Mouse (Mus musculus) mesoderm, embryonic 11.5 days (tissue): ENCODE data around the gene Clint1.
A peak's percentile ranks its signal among the peaks of the same experiment; 100 is the strongest.
"Not testable (repeated sequence)": the region's sequence is repeated elsewhere in the genome, so short reads cannot be mapped to it uniquely, and the experiment has no call there.

ENCODE experiments used
- DNase-seq: peaks from one replicate; pipeline ENCODE4 v3.0.0-alpha.2; 2012; ENCODE audit warnings: low read depth, low spot score

The Clint1 gene

GRCm38 (mm10) chr11:45848253-45848652 lies 3.6 kb upstream of the Clint1 start:
- DNase-seq, result no peak

GRCm38 (mm10) chr11:45849203-45849602 lies 2.6 kb upstream of the Clint1 start:
- DNase-seq, result no peak

- no peak for DNase-seq
Observed at GRCm38 (mm10) chr11:45849859-45850258, 2.0 kb upstream of the Clint1 start.

GRCm38 (mm10) chr11:45850317-45850716 lies 1.5 kb upstream of the Clint1 start:
- DNase-seq, result no peak

DNA sequence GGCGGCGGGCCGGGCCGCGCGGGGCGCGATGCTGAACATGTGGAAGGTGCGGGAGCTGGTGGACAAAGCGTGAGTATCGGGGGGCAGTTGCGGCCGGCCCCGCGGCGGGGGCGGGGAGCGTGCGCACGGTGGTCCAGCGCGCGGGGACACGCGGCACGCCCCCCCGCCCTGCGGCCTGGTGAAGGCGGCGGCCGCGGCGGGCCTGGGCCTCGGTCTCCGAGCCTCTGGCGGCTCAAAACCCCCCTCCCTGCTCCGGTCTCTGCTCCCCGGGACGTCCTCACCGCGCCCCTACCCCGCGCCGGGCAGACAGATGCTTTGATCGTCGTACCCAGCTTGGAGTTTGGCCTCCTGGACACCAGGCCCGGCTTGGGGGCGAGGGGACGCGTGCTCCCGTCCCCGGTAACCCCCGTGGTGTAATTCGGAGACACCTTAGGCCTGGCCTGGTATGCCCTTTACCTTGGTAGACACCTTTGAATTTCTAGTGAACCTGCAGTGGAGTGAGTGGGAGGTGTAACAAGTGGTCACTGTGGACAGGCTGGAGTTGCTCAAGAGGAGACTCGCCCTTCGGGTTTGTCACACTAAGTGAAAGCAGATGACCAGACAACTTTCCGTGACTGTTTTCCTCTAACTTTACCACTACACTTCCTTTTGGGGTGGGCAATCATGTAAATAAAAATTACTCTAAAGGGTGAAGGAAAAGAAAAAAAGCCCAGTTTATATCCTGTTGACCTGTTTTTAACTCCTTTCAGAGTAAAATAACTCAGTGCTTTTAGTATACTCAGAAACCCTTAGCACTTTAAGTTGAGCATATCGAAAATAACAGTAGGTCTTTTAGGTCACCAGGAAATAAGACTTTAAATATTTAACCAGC lies 508 bp downstream of the Clint1 start:
- peak; percentile 25 for DNase-seq

GRCm38 (mm10) chr11:45852995-45853317 lies 1.1 kb downstream of the Clint1 start:
- DNase-seq, result no peak

- no peak for DNase-seq
Observed at GRCm38 (mm10) chr11:45853916-45854315, 2.1 kb downstream of the Clint1 start.

DNA sequence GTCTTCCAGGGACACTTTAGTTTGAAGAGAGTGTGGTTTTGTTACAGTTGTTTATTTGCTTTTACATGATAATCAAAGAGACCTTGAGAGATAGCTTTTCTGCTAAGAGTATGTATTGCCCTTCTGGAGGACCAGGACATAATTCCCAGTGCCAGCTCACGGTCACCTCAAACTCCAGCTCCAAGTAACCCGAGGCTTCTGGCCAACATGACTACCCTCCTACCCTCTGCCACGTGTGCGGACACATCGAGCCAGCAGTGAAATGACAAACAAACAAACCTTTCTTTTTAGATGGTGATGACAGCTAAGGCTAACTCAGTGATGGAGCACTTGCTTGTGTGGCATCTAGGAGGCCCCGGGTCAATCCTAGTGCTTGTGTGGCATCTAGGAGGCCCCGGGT lies 2.5 kb downstream of the Clint1 start:
- DNase-seq, result no peak

DNA sequence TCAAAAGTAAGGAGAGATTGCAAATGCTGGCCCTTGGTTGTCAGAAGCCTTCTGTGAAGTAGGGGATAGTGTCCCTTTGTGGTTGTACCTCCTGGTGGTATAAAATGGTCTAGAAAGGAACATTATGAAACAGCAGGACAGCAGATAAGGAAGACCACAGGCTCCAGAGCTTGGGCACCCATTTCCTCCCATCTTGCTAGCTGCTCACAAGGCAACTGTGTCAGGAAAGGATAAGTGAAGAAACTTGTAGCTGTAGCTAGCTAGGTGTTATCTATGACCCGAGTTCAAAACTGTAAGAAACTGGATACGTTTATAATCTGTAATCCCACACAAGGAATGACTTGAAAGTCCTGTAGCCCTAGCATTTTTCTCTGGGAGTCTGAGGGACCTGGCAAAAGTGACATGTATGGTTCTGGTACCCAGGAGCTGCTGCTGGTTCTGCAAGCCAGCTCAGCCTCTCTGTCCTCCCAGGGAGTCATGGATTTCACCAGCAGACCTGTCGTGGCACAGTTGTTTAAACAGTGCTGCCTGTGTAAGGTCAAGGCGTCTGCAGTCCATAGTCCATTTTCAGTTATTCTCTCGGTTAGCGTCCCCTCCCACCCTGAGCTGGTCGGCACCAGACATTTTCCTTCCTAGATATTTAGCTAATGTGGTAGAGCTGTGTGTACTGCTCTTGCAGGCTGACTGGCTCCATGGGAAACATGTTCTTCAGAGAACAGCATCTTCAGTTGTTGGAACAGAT lies 3.7 kb downstream of the Clint1 start:
- no peak for DNase-seq

DNA sequence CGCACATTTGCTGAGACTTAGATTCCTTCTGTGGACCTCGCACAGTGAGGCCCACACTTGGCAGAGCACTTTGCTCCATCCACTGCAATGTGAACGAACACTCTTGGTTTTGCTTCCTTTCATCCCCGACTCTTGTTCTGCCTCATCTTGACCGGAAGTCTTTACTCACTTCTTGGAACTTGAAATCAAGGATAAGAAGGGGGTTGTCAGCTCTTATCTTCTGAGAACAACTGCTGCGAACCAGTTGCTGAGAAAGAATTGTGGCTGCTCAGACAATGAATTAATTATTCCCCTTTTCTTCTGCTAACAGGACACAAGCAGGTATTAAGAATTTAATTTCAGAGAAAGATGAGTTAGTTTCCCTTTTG lies 4.3 kb downstream of the Clint1 start:
- DNase-seq, result no peak

DNA sequence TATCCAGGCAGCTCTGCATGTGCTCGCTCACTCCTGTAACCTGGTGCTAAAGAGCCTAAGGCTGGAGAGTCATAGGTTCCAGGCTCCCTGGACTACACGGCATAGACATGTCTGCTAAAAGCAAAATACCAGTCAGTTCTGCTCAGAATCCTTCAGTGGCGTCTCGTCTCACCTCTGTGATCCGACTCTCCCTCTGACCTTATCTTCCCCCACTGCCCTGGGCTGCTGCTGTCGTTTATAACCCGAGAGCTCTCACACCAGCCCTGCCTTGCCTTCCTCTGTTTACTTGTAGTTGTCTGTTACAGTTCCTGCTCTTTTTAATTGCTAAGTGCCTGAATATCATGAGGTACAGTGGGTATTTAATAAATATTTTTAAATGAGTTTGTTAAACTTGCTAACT lies 9.5 kb downstream of the Clint1 start:
- no peak for DNase-seq

DNA sequence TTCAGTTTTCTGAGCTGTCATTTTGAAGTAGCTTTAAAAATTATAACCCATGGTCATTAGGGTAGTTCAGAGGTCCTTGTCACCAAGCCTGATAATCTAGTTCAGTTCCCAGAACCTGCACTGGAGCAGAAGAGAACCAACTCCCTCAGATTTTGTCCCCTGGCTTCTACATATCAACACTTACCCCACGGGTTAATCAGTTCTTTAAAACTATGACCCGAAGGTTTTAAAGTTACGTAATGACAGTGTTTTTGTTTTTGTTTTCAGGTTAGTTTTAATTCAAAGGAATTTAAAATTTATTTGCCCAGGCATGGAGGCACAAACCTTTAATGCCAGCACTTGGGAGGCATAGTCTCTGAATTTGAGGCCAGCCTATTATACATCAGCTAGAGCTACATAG lies 12.6 kb downstream of the Clint1 start:
- DNase-seq, result no peak

DNA sequence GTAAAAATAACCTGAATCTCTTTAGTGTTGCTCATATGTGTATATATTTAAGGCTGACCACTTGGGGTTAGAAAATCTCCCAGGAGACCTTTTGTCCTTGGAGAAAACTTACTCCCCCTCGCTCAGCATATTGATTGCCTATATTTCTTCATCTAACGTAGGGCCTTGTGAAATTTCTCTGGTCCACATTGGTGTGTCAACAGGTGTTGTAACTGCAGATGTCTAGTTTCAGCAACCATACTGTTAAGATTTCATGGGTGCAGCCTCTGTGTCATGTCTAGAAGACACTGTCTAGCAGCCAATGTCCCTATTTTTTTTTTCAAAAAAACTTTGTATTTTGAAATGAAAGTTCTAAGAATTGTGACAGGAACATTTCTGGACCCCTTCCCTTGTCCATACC lies 14.0 kb downstream of the Clint1 start:
- no peak for DNase-seq

DNA sequence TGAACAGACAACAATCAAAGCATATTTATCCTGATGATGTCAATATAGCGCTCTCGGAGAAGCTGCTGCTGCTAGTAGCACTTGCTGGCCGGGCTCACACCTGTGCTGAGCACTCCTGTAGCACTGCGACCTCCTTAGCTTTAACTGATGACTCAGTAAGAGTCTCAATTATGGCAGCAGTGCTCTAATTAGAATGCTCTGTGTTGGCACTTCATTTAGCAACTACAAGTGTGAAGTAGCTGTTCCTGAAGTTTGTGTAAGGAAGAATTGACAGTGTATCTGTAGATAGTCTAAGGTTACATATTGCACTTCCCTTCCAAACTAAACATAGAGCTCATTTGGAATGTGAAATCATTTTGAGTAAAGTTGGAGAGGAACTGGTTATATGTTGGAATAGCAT lies 14.7 kb downstream of the Clint1 start:
- DNase-seq, result no peak

- no peak for DNase-seq
Observed at GRCm38 (mm10) chr11:45873666-45874065, 21.8 kb downstream of the Clint1 start.

- no peak for DNase-seq
Observed at GRCm38 (mm10) chr11:45874251-45874650, 22.4 kb downstream of the Clint1 start.

DNA sequence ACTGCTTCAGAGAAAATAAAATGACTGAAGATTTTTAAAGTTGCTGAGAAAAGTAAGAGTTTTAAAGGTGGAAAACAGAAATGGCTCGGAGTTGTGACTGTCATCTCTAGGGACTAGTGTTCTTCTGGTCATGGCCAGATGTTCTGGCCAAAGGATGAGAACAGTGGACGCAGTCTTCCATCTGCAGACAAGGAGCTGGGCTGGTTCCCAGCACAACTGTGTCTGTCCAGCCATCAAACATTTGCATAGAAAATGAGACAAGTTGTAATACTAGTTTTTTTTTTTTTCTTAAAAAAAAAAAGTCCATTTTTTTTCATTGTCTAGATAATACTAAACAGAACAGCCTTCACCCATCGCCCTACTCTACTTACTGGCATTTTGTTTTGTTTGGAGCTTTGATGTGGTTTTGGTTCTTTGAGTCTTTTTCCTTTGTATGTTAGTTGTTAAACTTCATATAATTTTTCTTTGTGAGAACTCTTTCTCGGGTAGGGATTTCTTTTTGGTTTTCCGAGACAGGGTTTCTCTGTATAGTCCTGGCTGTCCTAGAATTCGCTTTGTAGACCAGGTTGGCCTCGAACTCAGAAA lies 23.6 kb downstream of the Clint1 start:
- no peak for DNase-seq

- no peak for DNase-seq
Observed at GRCm38 (mm10) chr11:45876036-45876435, 24.2 kb downstream of the Clint1 start.

DNA sequence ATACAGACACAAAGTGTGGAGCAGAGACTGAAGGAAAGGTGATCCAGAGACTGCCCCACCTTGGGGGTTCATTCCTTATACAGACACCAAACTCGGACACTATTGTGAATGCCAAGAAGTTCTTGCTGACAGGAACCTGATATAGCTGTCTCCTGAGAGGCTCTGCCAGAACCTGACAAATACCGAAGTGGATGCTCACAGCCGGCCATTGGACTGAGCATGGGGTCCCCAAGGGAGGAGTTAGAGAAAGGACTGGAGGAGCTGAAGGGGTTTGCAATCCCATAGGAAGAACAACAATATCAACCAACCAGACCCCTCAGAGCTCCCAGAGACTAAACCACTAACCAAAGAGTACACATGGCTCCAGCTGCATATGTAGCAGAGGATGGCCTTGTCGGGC lies 27.5 kb downstream of the Clint1 start:
- not testable (repeated sequence) for DNase-seq

DNA sequence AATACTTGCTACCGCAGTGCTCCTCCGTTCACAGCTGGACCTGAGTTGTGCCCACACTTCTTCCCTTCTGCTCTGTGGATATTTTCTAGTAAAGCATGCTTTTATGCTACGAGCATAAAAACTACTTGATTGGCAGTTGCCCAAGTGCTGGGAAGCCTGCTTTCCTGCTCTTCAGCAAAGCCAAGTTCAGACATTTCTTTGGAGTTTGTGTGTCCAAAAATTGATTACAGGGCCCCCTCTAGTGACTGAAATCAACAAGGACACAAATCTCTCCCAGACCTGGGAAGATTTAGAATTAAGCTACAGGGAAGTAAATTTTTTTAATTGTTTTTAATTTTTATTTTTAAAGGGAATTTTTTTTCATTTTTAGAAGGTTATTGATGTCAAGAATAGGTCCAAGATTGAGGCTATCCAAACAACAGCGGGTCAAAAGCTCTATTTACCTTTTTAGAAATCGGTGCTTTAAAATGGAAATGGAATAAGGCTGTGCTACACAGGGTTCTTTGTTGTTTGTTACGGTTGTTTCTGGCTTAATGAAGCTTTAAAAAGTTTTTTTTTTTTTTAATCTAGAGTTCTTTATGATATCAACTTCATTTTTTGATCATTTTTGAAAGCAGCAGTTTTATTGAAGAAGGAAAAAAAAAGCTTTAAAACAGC lies 29.3 kb downstream of the Clint1 start:
- DNase-seq, result peak; percentile 15

- peak; percentile 49 for DNase-seq
Observed at GRCm38 (mm10) chr11:45881683-45882068, 29.8 kb downstream of the Clint1 start.

DNA sequence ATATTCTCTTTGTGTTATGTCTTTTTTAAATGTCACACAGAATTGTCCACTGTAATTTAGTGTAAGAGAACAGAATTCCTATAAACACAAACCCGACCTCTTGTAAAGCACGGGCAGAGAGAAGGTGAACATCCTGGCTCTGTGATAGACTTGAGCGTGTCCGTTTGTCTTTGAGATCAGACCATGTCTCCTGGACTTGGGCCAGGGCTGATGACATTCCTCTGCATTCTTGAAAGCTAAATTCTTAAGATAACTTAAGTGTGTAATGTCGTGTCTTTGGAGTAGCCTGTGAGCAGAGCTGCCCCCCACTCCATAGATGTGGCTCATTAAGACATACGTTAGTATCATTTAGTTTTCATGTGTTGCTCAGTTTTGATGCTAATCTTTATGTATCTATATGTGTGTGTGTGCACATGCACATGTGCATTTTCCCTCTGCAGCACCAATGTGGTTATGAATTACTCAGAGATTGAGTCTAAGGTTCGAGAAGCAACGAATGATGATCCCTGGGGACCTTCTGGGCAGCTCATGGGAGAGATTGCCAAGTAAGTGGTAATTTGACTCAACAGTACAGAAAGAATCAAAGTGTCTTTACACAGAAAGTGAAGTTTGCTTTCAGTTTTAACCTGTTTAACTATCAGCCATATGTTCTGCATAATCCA lies 31.6 kb downstream of the Clint1 start:
- DNase-seq, result peak; percentile 27
